Mouse (Mus musculus) midbrain, embryonic 14.5 days (tissue): ENCODE data around the gene Tbr1. TPM values are rescaled to one million over a fixed set of nuclear protein-coding genes. Genes with fewer than 3 reads are reported as not detected.

Source experiments
- ATAC-seq: fragments of 200-750 bp; cut with Nextera tagmentation; 2 replicates; pipeline ENCODE4 v1.8.0; 2017; ENCODE audit warnings: moderate number of reproducible peaks, moderate library complexity; ENCODE audit not compliant: low FRiP score, low TSS enrichment
- DNase-seq: peaks from one replicate; pipeline ENCODE4 v3.0.0-alpha.2; 2015
- H3K27ac ChIP-seq: fragments of 300-500 bp; sonication (generic); replicated peaks from 2 replicates; pipeline ENCODE4 v1.5.1; 2014; ENCODE audit warnings: mild to moderate bottlenecking, low read depth, low read length, moderate library complexity
- H3K27me3 ChIP-seq: fragments of 300-500 bp; sonication (generic); 2 replicates; pipeline ENCODE4 v1.6.1; 2014; ENCODE audit warnings: low read length, control low read depth, mixed read lengths; ENCODE audit not compliant: control insufficient read depth, insufficient read depth
- H3K36me3 ChIP-seq: fragments of 300-500 bp; sonication (generic); 2 replicates; pipeline ENCODE4 v1.6.1; 2014; ENCODE audit warnings: low read length, control low read depth; ENCODE audit not compliant: control insufficient read depth, insufficient read depth
- H3K4me1 ChIP-seq: fragments of 300-500 bp; sonication (generic); 2 replicates; pipeline ENCODE4 v1.6.1; 2014; ENCODE audit warnings: mild to moderate bottlenecking, antibody characterized with exemption, low read length, control low read depth; ENCODE audit not compliant: control insufficient read depth, insufficient read depth
- H3K4me2 ChIP-seq: fragments of 300-500 bp; sonication (generic); 2 replicates; pipeline ENCODE4 v1.6.1; 2014; ENCODE audit warnings: mild to moderate bottlenecking, low read length, moderate library complexity
- H3K4me3 ChIP-seq: fragments of 300-500 bp; sonication (generic); replicated peaks from 2 replicates; pipeline ENCODE4 v1.5.1; 2014; ENCODE audit warnings: low read depth, low read length
- H3K9ac ChIP-seq: fragments of 300-500 bp; sonication (generic); replicated peaks from 2 replicates; pipeline ENCODE4 v1.6.1; 2014; ENCODE audit warnings: mild to moderate bottlenecking, low read length, moderate library complexity
- H3K9me3 ChIP-seq: fragments of 300-500 bp; sonication (generic); 2 replicates; pipeline ENCODE4 v1.6.1; 2016; ENCODE audit warnings: low read length, control low read depth, mixed read lengths; ENCODE audit not compliant: control insufficient read depth
- WGBS: fragments of 180-500 bp; shearing (Covaris S2); extraction: QIAGEN DNeasy Blood & Tissue Kit; methylation state at CpG from one replicate; pipeline ENCODE4 v1.1.7; 2014; 5-methylcytosine and 5-hydroxymethylcytosine counted together
- polyA plus RNA-seq: library from polyadenylated mRNA; unstranded; fragments of >200 nt; fragmentation: Nextera tagmentation; extraction: Ambion mirVana; gene quantifications from 2 replicates; pipeline ENCODE4 v1.2.1, GENCODE M21; 2014

Gene Tbr1
- polyA plus RNA-seq, 1 experiment from 2014 or later: 1.1 TPM

- DNase-seq: peak; percentile 40
- no peak overlapping the region for H3K4me3 ChIP-seq
- H3K9me3 ChIP-seq: no peaks in the 10 kb centered on the region
- no peak overlapping the region for H3K27ac ChIP-seq
- no peak for ATAC-seq
- no peak overlapping the region for H3K9ac ChIP-seq
- H3K4me2 ChIP-seq: no peak overlapping the region
- 2% methylated on average over 29 of the region's 29 CpGs for whole genome bisulfite sequencing
- peaks cover 7% of the 10 kb centered on the region; the same call in 1 of the 2 replicates for H3K4me1 ChIP-seq
- peaks cover 66% of the 10 kb centered on the region for H3K27me3 ChIP-seq
- no peaks in the 10 kb centered on the region for H3K36me3 ChIP-seq
Observed at GRCm38 (mm10) chr2:61803443-61804367, 975 bp downstream of the Tbr1 start.

DNA sequence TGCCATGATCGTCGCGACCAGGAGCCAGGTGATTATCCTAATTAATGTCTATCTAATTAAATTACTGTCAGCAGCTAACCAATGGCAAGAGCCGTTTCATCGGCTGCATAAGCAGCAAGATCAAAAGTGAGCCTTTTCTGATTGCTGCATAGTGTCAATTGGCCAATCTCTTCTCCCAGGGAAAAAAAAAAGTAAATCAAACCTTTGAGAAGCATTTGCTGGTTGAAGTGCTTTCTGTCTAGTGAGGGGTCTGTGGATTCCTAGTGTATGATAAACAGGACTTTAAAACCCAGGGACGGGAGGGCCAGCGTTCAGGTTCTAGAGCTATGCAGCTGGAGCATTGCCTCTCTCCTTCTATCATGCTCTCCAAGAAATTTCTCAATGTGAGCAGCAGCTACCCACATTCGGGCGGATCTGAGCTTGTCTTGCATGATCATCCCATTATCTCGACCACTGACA lies 1.7 kb downstream of the Tbr1 start:
- Histone ChIP-seq H3K4me1 (peaks cover 7% of the 10 kb centered on the region; the same call in 1 of the 2 replicates), H3K27ac (no peak overlapping the region), H3K36me3 (no peaks in the 10 kb centered on the region), H3K4me3 (no peak overlapping the region), H3K9ac (no peak overlapping the region), H3K27me3 (peaks cover 73% of the 10 kb centered on the region), H3K4me2 (no peak overlapping the region), H3K9me3 (no peaks in the 10 kb centered on the region)
- no peak for ATAC-seq
- WGBS: 3% methylated on average over 10 of the region's 10 CpGs
- no peak for DNase-seq

DNA sequence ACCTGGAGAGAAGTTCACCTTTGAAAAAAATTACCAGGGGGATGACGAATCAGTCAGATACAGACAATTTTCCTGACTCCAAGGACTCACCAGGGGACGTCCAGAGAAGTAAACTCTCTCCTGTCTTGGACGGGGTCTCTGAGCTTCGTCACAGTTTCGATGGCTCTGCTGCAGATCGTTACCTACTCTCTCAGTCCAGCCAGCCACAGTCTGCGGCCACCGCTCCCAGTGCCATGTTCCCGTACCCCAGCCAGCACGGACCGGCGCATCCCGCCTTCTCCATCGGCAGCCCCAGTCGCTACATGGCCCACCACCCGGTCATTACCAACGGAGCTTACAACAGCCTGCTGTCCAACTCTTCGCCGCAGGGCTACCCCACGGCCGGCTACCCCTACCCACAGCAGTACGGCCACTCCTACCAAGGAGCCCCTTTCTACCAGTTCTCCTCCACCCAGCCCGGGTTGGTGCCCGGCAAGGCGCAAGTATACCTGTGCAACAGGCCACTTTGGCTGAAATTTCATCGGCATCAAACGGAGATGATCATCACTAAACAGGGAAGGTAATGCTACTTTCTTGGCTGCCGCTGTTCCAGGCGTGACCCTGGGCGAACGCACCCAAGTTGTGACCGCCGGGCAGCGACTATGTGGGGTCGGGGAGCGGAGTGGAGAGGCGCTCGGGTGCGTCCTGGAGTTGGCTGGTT lies 2.3 kb downstream of the Tbr1 start:
- DNase-seq: peak; percentile 51
- WGBS: 1% methylated on average over 39 of the region's 39 CpGs
- H3K36me3 ChIP-seq: no peaks in the 10 kb centered on the region
- ATAC-seq: peak; percentile 37
- H3K27ac ChIP-seq: no peak overlapping the region
- no peaks in the 10 kb centered on the region for H3K9me3 ChIP-seq
- H3K9ac ChIP-seq: no peak overlapping the region
- peaks cover 79% of the 10 kb centered on the region for H3K27me3 ChIP-seq
- H3K4me2 ChIP-seq: peak overlapping the region; percentile 9; the same call in 1 of the 2 replicates
- H3K4me1 ChIP-seq: peaks cover 7% of the 10 kb centered on the region; the same call in 1 of the 2 replicates
- H3K4me3 ChIP-seq: peak overlapping the region; percentile 1; the same call in 1 of the 2 replicates

DNA sequence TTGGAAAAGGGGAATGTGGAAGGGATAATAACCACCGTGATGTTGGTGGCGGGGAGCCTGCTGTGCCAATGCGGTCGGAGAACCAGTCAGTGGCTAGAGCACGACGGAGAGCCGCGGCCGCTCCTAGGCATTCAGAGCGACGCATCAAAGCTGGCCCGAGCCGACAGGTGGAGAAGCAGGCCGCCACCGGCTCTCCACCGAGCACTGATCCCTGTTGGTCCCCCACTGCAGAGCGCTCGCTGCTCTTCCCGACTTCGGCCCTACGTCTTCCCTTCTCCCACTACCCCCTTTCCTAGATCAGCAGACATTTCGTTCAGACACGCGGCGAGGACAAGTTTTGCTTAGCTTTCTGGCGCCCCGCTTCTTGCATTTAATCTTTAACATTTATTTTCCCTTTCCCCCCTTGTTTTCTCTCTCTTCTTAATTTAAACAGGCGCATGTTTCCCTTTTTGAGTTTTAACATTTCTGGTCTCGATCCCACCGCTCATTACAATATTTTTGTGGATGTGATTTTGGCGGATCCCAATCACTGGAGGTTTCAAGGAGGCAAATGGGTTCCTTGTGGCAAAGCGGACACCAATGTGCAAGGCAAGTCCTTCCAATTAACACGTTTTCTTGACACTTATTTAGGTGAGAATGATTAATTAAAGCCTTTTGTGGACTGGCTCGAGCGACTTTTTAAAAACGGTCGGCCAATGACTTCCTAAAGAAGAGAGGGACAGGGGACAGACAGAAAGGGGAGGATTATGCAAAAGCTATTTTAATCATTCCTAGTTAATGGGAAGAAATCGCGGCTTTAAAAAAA lies 3.0 kb downstream of the Tbr1 start:
- no peak overlapping the region for H3K9ac ChIP-seq
- no peaks in the 10 kb centered on the region for H3K9me3 ChIP-seq
- H3K36me3 ChIP-seq: no peaks in the 10 kb centered on the region
- peak overlapping the region; percentile 9; the same call in 1 of the 2 replicates for H3K4me2 ChIP-seq
- ATAC-seq (peak; percentile 36; the same call in 1 of the 2 replicates), DNase-seq (peak; percentile 64)
- H3K4me1 ChIP-seq: peaks cover 7% of the 10 kb centered on the region; the same call in 1 of the 2 replicates
- under 1% methylated on average over 39 of the region's 39 CpGs for WGBS
- peak overlapping the region; percentile 1; the same call in 1 of the 2 replicates for H3K4me3 ChIP-seq
- no peak overlapping the region for H3K27ac ChIP-seq
- H3K27me3 ChIP-seq: peaks cover 87% of the 10 kb centered on the region

- ATAC-seq (no peak), DNase-seq (peak; percentile 37)
- H3K9ac ChIP-seq: no peak overlapping the region
- H3K4me3 ChIP-seq: no peak overlapping the region
- H3K36me3 ChIP-seq: no peaks in the 10 kb centered on the region
- H3K27ac ChIP-seq: no peak overlapping the region
- peaks cover 93% of the 10 kb centered on the region for H3K27me3 ChIP-seq
- no peak overlapping the region for H3K4me2 ChIP-seq
- WGBS: 2% methylated on average over 3 of the region's 3 CpGs
- peaks cover 8% of the 10 kb centered on the region; the same call in 1 of the 2 replicates for H3K4me1 ChIP-seq
- no peaks in the 10 kb centered on the region for H3K9me3 ChIP-seq
Observed at GRCm38 (mm10) chr2:61806346-61806825, 3.7 kb downstream of the Tbr1 start.

GRCm38 (mm10) chr2:61807151-61807550 lies 4.4 kb downstream of the Tbr1 start:
- Histone ChIP-seq H3K4me1 (peaks cover 16% of the 10 kb centered on the region; the same call in 1 of the 2 replicates), H3K9me3 (no peaks in the 10 kb centered on the region), H3K4me2 (no peak overlapping the region), H3K9ac (no peak overlapping the region), H3K4me3 (no peak overlapping the region), H3K27me3 (peaks cover 94% of the 10 kb centered on the region), H3K36me3 (no peaks in the 10 kb centered on the region), H3K27ac (no peak overlapping the region)
- peak; percentile 64 for DNase-seq
- WGBS: under 1% methylated on average over 22 of the region's 22 CpGs
- no peak for ATAC-seq

DNA sequence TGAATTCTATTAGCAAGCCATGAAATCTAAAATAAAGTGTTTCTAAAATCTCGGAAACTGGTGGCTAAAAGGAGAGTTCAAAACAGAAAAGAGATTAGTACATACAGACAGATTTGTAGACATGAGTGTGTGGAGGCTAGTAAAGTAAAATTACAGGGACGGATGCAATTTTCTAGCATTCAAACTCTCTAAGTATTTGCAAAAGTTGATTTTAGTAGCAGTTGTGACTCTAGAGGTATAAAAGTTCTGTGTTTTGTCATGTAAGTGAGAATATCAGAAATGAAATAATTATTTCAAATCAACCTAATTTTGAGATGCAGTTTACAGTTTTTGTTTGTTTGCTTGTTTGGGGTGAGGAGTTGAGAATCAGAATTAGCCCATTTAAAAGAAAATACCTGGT lies 5.1 kb downstream of the Tbr1 start:
- no peak for DNase-seq
- no peak overlapping the region for H3K27ac ChIP-seq
- H3K27me3 ChIP-seq: peaks cover 94% of the 10 kb centered on the region
- peaks cover 19% of the 10 kb centered on the region; the same call in 1 of the 2 replicates for H3K4me1 ChIP-seq
- no peak overlapping the region for H3K9ac ChIP-seq
- H3K9me3 ChIP-seq: no peaks in the 10 kb centered on the region
- no peak for ATAC-seq
- no peak overlapping the region for H3K4me2 ChIP-seq
- no peaks in the 10 kb centered on the region for H3K36me3 ChIP-seq
- H3K4me3 ChIP-seq: no peak overlapping the region
- WGBS: 12% methylated on average over 2 of the region's 2 CpGs

DNA sequence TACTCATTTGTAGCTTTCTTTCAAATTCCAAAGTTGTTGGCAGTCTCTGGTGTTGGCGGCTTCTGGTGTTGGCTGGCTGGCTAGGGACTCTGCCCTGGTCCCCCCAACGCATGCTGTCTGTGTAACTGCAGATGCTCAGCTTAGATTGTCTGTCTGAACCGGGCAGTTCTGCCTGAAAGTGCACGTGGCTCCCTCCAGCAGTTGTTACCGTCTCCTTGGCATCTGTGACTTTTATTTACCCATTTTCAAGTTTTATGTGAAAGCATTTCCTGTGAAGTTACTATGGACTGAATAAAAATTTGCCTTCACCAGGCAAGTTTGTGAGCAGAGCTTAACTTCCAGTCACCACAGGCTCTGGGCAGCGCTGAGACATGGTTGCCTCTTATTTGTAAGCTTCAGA lies 6.0 kb downstream of the Tbr1 start:
- no peak overlapping the region for H3K4me3 ChIP-seq
- no peaks in the 10 kb centered on the region for H3K36me3 ChIP-seq
- peaks cover 94% of the 10 kb centered on the region for H3K27me3 ChIP-seq
- no peak overlapping the region for H3K27ac ChIP-seq
- ATAC-seq (no peak), DNase-seq (peak; percentile 27)
- WGBS: 1% methylated on average over 6 of the region's 6 CpGs
- no peak overlapping the region for H3K9ac ChIP-seq
- peaks cover 19% of the 10 kb centered on the region; the same call in 1 of the 2 replicates for H3K4me1 ChIP-seq
- H3K4me2 ChIP-seq: no peak overlapping the region
- no peaks in the 10 kb centered on the region for H3K9me3 ChIP-seq
